Mouse (Mus musculus): ENCODE results near the gene Bglap. TPM values are rescaled to one million over a fixed set of nuclear protein-coding genes. Genes with fewer than 3 reads are reported as not detected.
A peak's percentile ranks its signal among the peaks of the same experiment; 100 is the strongest.
"Not testable (repeated sequence)": the region's sequence is repeated elsewhere in the genome, so short reads cannot be mapped to it uniquely, and the experiment has no call there.

Gene Bglap
- 1.1 TPM in 1 of 2 replicates, not detected in the other for polyA plus RNA-seq (2015; fragmentation: Nextera tagmentation; extraction: Ambion mirVana)

DNA sequence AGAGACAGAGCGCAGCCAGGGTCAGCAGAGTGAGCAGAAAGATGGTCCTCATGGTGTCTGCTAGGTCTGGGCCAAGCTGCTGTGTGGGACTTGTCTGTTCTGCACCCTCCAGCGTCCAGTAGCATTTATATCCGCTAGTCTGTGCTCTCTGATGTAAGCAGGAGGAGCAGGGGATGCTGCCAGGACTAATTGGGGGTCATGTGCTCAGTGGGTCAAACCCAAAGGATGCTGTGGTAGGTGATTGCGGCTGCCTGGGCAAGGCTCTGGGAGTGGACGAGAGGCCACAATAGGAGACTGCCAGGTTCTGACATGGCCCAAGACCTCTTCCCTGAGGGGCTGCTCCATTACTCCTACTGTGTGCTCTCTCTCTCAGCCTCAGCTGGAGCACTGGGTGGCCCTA is at the start of gene Bglap:
Gene Bglap (minus strand): TSS at position 101 of the 400 bp plus-strand sequence.
- WGBS, result 79% methylated on average over 5 of the region's 5 CpGs
- Histone ChIP-seq H3K4me2 (ENCODE audit: low read length) (no peak within 1 kb of the TSS), H3K4me1 (replicated peaks; ENCODE audit: control insufficient read depth, insufficient read depth, low read length) (no peaks in the 10 kb centered on the region; the same call in 1 of the 2 replicates), H3K36me3 (ENCODE audit: control insufficient read depth, insufficient read depth) (no peaks in the 10 kb centered on the region), H3K4me3 (replicated peaks; ENCODE audit: low read length) (no peak within 1 kb of the TSS), H3K9me3 (ENCODE audit: control insufficient read depth, low read length) (no peaks in the 10 kb centered on the region), H3K27me3 (replicated peaks; ENCODE audit: control insufficient read depth, insufficient read depth, low read length) (no peaks in the 10 kb centered on the region), H3K27ac (ENCODE audit: low read length) (no peak within 1 kb of the TSS), H3K9ac (replicated peaks; ENCODE audit: low read depth, low read length) (no peak within 1 kb of the TSS)
- ATAC-seq, result no peak

DNA sequence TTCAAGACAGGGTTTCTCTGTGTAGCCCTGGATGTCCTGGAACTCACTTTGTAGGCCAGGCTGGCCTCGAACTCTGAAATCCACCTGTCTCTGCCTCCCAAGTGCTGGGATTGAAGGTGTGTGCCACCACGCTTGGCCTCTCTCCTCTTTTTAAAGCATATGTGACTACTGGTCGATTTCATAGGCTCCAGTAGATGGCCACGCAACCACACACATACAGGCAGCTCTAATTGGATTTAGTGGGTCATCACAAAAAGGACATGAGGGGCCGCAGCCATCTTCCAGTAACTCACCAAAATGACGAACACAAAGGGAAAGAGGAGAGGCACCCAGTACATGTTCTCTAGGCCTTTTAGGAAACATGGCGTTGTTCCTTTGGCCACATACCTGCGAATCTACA is 44.4 kb upstream of the Bglap start:
- H3K4me3 ChIP-seq (replicated peaks; ENCODE audit: low read length); ATAC-seq: not testable (repeated sequence)
- WGBS, result 70% methylated on average over 8 of the region's 8 CpGs

DNA sequence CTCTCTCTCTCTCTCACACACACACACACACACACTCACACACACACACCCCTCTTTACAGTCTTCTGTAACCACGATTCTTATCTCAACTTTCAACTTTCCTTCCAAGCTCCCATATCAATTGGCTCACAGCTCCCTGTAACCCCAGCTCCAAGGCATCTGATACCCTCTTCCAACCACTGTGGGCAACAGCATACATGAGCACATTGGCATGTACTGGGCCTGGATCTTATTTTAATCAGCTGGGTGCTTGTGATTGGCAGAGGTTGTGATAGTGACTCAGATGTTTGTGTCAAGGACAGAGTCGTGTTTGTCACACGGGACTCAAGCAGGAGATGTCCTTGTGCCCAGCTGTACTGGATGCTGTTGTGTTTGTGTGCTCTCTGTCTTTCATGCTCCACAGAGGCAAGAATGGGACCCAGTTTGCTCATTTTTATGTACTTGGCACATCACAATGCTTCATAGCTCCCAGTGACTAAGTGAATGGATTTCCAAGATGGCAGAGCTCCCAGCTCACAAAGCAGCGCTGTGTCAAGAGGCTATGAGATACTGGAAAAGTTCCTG is 43.2 kb upstream of the Bglap start:
- 87% methylated on average over 4 of the region's 4 CpGs for WGBS
- no peaks in the 10 kb centered on the region for H3K27me3 ChIP-seq (replicated peaks; ENCODE audit: control insufficient read depth, insufficient read depth, low read length)
- H3K4me2 ChIP-seq (ENCODE audit: low read length), result no peak overlapping the region
- H3K9me3 ChIP-seq (ENCODE audit: control insufficient read depth, low read length), result no peaks in the 10 kb centered on the region
- no peak overlapping the region for H3K27ac ChIP-seq (ENCODE audit: low read length)
- no peaks in the 10 kb centered on the region for H3K36me3 ChIP-seq (ENCODE audit: control insufficient read depth, insufficient read depth)
- H3K4me1 ChIP-seq (replicated peaks; ENCODE audit: control insufficient read depth, insufficient read depth, low read length), result peaks cover 19% of the 10 kb centered on the region
- ATAC-seq, result no peak
- no peak overlapping the region for H3K9ac ChIP-seq (replicated peaks; ENCODE audit: low read depth, low read length)
- H3K4me3 ChIP-seq (replicated peaks; ENCODE audit: low read length), result no peak overlapping the region

More for the DNA sequence above, 44.4 kb upstream of the Bglap start:
- H3K9me3 ChIP-seq (ENCODE audit: control insufficient read depth, low read length); H3K27me3 ChIP-seq (replicated peaks; ENCODE audit: control insufficient read depth, insufficient read depth, low read length); H3K27ac ChIP-seq (ENCODE audit: low read length); H3K36me3 ChIP-seq (ENCODE audit: control insufficient read depth, insufficient read depth); H3K4me1 ChIP-seq (replicated peaks; ENCODE audit: control insufficient read depth, insufficient read depth, low read length); H3K9ac ChIP-seq (replicated peaks; ENCODE audit: low read depth, low read length); H3K4me2 ChIP-seq (ENCODE audit: low read length): not testable (repeated sequence)

DNA sequence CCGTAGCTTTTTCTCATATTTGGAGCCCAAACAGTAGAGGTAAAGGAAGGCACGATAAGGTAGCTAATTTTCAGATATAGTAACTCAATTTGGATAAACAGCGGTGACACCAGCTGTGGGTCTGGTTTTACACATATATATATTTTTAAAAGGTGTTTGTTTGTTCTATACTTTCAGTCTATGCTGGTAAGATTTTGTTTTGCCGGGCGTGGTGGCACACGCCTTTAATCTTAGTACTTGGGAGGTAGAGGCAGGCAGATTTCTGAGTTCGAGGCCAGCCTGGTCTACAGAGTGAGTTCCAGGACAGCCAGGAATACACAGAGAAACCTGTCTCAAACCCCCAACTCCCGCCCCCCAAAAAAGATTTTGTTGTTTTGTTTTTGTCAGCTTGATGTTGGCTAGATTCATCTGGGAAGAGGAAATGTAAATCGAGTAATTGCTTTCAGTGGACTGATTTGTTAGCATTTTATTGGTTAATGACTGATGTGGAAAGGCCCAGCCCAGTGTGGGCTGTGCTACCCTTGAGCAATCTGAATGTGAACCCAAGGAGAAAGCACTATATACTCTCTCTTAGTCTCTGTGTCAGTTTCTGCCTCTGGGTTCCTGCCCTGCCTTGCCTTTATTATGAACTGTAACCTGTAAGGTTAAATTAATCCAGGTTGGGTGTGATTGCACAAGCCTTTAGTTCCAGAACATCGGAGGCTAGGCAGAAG is 41.6 kb upstream of the Bglap start:
- Histone ChIP-seq H3K4me2 (ENCODE audit: low read length) (no peak overlapping the region; the same call in 1 of the 2 replicates), H3K27me3 (replicated peaks; ENCODE audit: control insufficient read depth, insufficient read depth, low read length) (no peaks in the 10 kb centered on the region), H3K9ac (replicated peaks; ENCODE audit: low read depth, low read length) (no peak overlapping the region), H3K36me3 (ENCODE audit: control insufficient read depth, insufficient read depth) (no peaks in the 10 kb centered on the region; the same call in 1 of the 2 replicates), H3K4me3 (replicated peaks; ENCODE audit: low read length) (no peak overlapping the region), H3K9me3 (ENCODE audit: control insufficient read depth, low read length) (no peaks in the 10 kb centered on the region), H3K27ac (ENCODE audit: low read length) (no peak overlapping the region), H3K4me1 (replicated peaks; ENCODE audit: control insufficient read depth, insufficient read depth, low read length) (peaks cover 27% of the 10 kb centered on the region)
- no peak for ATAC-seq
- WGBS, result 88% methylated on average over 10 of the region's 10 CpGs

DNA sequence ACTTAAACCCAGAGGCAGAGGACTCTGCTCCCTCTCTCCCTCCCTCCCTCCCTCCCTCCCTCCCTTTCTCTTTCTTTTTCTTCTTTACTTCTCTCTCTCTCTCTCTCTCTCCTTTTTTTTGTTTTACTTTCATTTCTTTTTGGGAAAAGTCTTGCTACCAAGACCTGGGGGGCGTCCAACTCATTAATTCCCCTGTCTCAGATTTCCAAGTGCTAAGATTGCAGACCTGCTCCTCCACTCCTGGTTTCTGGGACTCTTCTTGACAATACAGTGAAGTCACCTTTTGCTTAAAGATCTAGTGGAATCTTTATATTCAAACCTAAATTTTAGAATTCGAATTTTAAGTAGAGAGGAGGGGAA is 41.0 kb upstream of the Bglap start:
- H3K4me2 ChIP-seq (ENCODE audit: low read length), result peak overlapping the region; percentile 42
- H3K27me3 ChIP-seq (replicated peaks; ENCODE audit: control insufficient read depth, insufficient read depth, low read length), result no peaks in the 10 kb centered on the region
- H3K27ac ChIP-seq (ENCODE audit: low read length), result no peak overlapping the region
- H3K4me3 ChIP-seq (replicated peaks; ENCODE audit: low read length), result peak overlapping the region; percentile 78
- ATAC-seq, result no peak
- H3K9ac ChIP-seq (replicated peaks; ENCODE audit: low read depth, low read length), result no peak overlapping the region
- H3K36me3 ChIP-seq (ENCODE audit: control insufficient read depth, insufficient read depth), result peaks cover 5% of the 10 kb centered on the region
- peaks cover 27% of the 10 kb centered on the region for H3K4me1 ChIP-seq (replicated peaks; ENCODE audit: control insufficient read depth, insufficient read depth, low read length)
- no peaks in the 10 kb centered on the region for H3K9me3 ChIP-seq (ENCODE audit: control insufficient read depth, low read length)
- 12% methylated on average over 2 of the region's 2 CpGs for WGBS

DNA sequence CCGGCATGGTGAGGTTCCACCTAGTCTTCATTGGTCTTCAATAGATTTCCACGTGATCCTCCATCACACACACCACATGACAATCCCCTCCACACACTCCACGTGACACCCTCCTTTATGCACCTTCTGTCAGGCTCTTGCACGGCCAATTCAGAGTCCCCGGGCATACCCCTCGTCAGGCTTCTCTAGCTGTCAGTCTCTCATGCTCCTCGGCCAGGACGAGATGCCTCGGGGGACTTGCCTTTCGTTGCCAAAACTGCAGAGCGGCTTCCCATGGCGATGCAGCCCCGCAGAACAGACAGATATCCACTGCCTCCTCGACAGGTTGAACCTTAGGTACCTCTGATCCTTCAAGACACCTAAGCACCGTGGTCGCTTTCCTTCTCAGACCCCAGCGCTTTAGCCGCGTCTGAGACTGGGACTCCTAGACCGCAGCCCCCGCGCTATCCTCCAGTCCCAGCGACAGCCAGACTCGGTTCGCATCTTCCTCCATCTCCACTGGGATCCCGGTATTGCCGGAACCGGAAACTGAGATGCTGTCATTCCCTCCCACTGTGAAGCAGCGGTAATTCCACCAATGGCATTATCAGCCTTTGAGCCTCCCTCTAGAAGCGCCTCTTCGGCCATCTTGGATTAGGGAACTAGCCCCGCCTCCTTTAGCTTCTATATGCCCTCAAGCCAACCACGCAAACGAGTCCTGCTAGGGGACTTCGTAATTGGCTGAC is 40.5 kb upstream of the Bglap start, which contains the start of gene Slc25a44:
Gene Slc25a44 (minus strand): TSS at position 535 of the 725 bp plus-strand sequence.
- Histone ChIP-seq H3K27ac (ENCODE audit: low read length) (peak within 1 kb of the TSS; percentile 51), H3K9ac (replicated peaks; ENCODE audit: low read depth, low read length) (peak within 1 kb of the TSS; percentile 75), H3K9me3 (ENCODE audit: control insufficient read depth, low read length) (no peaks in the 10 kb centered on the region), H3K4me2 (ENCODE audit: low read length) (peak within 1 kb of the TSS; percentile 82), H3K4me3 (replicated peaks; ENCODE audit: low read length) (peak within 1 kb of the TSS; percentile 78), H3K4me1 (replicated peaks; ENCODE audit: control insufficient read depth, insufficient read depth, low read length) (peaks cover 27% of the 10 kb centered on the region), H3K27me3 (replicated peaks; ENCODE audit: control insufficient read depth, insufficient read depth, low read length) (no peaks in the 10 kb centered on the region), H3K36me3 (ENCODE audit: control insufficient read depth, insufficient read depth) (peaks cover 8% of the 10 kb centered on the region)
- peak; percentile 98 for ATAC-seq
- WGBS, result under 1% methylated on average over 35 of the region's 35 CpGs

DNA sequence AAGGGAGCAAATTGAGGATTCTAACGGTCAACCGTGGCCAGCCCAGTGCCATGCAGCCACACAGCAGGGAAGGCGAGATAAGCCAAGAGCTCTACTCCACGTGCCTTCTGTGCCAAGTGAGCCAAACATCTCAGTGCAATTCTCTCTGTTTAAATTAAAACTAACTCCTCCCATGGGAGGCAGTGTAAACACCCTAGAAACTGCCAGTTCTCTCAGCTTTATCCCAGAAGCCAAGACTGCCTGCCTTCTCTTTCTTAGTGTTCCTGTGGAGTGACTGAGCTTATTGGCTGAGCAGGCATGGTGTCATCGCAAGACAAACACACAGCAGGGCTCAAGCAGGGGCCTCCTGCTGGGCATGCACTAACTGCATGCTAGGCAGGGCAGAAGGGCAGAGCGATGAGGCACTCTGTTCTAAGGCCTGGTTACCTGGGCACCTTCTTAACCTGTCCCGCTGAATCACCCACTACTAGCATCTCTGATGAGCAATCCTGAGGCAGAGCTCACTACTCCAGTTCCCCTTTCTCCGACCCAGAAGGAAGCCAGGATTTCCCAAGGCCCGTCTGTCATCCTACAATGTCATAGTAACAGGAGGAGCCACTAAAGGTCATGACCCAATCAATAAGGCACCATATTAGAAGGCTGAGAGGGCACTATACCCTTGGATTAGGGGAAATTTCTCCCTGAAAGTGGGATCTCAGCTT is 37.9 kb upstream of the Bglap start:
- 29% methylated on average over 9 of the region's 9 CpGs for WGBS
- Histone ChIP-seq H3K27ac (ENCODE audit: low read length) (no peak overlapping the region), H3K36me3 (ENCODE audit: control insufficient read depth, insufficient read depth) (peaks cover 11% of the 10 kb centered on the region), H3K27me3 (replicated peaks; ENCODE audit: control insufficient read depth, insufficient read depth, low read length) (no peaks in the 10 kb centered on the region), H3K4me3 (replicated peaks; ENCODE audit: low read length) (no peak overlapping the region), H3K9ac (replicated peaks; ENCODE audit: low read depth, low read length) (peak overlapping the region; percentile 30), H3K4me1 (replicated peaks; ENCODE audit: control insufficient read depth, insufficient read depth, low read length) (peaks cover 27% of the 10 kb centered on the region), H3K4me2 (ENCODE audit: low read length) (no peak overlapping the region), H3K9me3 (ENCODE audit: control insufficient read depth, low read length) (no peaks in the 10 kb centered on the region)
- ATAC-seq, result no peak

DNA sequence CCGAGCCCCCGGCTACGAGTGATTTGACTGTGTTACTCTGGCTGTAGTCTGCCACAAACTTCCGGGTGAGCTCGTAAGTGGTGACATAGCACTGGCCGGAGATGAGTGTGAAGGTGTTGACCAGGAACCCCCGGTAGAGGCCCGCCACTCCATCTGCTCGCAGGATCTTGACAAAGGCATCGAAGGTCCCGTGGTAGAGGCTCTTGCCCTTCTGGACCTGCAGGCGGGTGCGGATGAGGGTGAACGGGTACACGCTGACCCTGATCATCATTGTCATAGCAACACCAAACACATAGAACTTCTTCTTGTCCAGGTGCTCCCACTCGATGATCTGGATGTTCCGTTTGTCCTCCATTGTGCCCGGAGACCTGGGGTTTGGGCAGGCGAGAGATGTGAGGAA is 36.5 kb upstream of the Bglap start:
- 93% methylated on average over 19 of the region's 19 CpGs for WGBS
- Histone ChIP-seq H3K9me3 (ENCODE audit: control insufficient read depth, low read length) (no peaks in the 10 kb centered on the region), H3K36me3 (ENCODE audit: control insufficient read depth, insufficient read depth) (peaks cover 12% of the 10 kb centered on the region), H3K9ac (replicated peaks; ENCODE audit: low read depth, low read length) (no peak overlapping the region), H3K27me3 (replicated peaks; ENCODE audit: control insufficient read depth, insufficient read depth, low read length) (no peaks in the 10 kb centered on the region), H3K4me1 (replicated peaks; ENCODE audit: control insufficient read depth, insufficient read depth, low read length) (peaks cover 27% of the 10 kb centered on the region), H3K4me3 (replicated peaks; ENCODE audit: low read length) (no peak overlapping the region), H3K27ac (ENCODE audit: low read length) (no peak overlapping the region), H3K4me2 (ENCODE audit: low read length) (no peak overlapping the region)
- no peak for ATAC-seq

DNA sequence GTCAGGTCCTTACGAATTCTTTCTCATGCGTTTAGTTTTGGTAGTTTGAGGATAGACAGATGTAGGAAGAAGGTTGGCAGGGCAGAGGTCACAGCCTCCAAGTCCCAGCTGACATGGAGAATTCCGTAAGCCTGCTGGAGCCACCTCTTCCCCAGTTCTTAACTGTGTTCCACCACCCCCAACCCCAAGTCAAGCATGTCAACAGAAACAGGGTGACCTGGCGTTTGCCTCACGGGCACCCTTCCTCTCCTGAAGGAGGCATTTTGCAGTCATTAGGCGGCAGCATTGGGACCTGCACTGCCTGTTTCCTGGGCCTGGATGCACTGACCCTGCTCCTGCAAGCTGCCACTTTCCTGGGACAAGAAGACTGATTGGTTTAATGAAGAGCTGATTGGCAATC is 33.8 kb upstream of the Bglap start:
- Histone ChIP-seq H3K27me3 (replicated peaks; ENCODE audit: control insufficient read depth, insufficient read depth, low read length) (no peaks in the 10 kb centered on the region), H3K27ac (ENCODE audit: low read length) (no peak overlapping the region), H3K9me3 (ENCODE audit: control insufficient read depth, low read length) (no peaks in the 10 kb centered on the region), H3K36me3 (ENCODE audit: control insufficient read depth, insufficient read depth) (peaks cover 13% of the 10 kb centered on the region), H3K9ac (replicated peaks; ENCODE audit: low read depth, low read length) (no peak overlapping the region), H3K4me2 (ENCODE audit: low read length) (no peak overlapping the region), H3K4me3 (replicated peaks; ENCODE audit: low read length) (no peak overlapping the region), H3K4me1 (replicated peaks; ENCODE audit: control insufficient read depth, insufficient read depth, low read length) (peaks cover 14% of the 10 kb centered on the region)
- ATAC-seq, result no peak
- WGBS, result 89% methylated on average over 6 of the region's 6 CpGs

Measured in forebrain, embryonic 16.5 days (tissue).